Mouse (Mus musculus) ES-CJ7 (cell line): Measurements from ENCODE around the gene Dedd2.
"Not testable (repeated sequence)": the region's sequence is repeated elsewhere in the genome, so short reads cannot be mapped to it uniquely, and the experiment has no call there.

Experiments used
- DNase-seq: peaks from one replicate; pipeline ENCODE4 v3.0.0; 2011; ENCODE audit warnings: low read depth, low spot score

The Dedd2 gene

GRCm38 (mm10) chr7:25220457-25221101 is at the start of gene Dedd2:
Gene Dedd2, minus strand, starts transcription at chr7:25220615.
- DNase-seq = peak; percentile 57

- no peak for DNase-seq
Measured at GRCm38 (mm10) chr7:25269545-25270271, 49.3 kb upstream of the Dedd2 start.

GRCm38 (mm10) chr7:25269029-25269428 is 48.6 kb upstream of the Dedd2 start:
- DNase-seq = no peak

GRCm38 (mm10) chr7:25268588-25268987 is 48.2 kb upstream of the Dedd2 start:
- no peak for DNase-seq

- DNase-seq = peak; percentile 100
Measured at GRCm38 (mm10) chr7:25267751-25268463, 47.5 kb upstream of the Dedd2 start.

GRCm38 (mm10) chr7:25267301-25267750 is 46.9 kb upstream of the Dedd2 start, which contains the start of gene Cic:
Gene Cic, plus strand, starts transcription at chr7:25267704.
- peak; percentile 100 for DNase-seq

- no peak for DNase-seq
Measured at GRCm38 (mm10) chr7:25266180-25266962, 46.0 kb upstream of the Dedd2 start.

- not testable (repeated sequence) for DNase-seq
Measured at GRCm38 (mm10) chr7:25265743-25266142, 45.3 kb upstream of the Dedd2 start.

- DNase-seq = peak; percentile 96
Measured at GRCm38 (mm10) chr7:25263968-25264870, 43.8 kb upstream of the Dedd2 start.

GRCm38 (mm10) chr7:25261896-25262295 is 41.5 kb upstream of the Dedd2 start:
- DNase-seq = no peak

- DNase-seq = no peak
Measured at GRCm38 (mm10) chr7:25251822-25252221, 31.4 kb upstream of the Dedd2 start.

- peak; percentile 90 for DNase-seq
Measured at GRCm38 (mm10) chr7:25251071-25251791, 30.8 kb upstream of the Dedd2 start.

GRCm38 (mm10) chr7:25250141-25250972 is 29.9 kb upstream of the Dedd2 start, which contains the start of gene Erf:
Gene Erf, minus strand, starts transcription at chr7:25250761.
- peak; percentile 95 for DNase-seq

GRCm38 (mm10) chr7:25249314-25250140 is 29.1 kb upstream of the Dedd2 start:
- DNase-seq = peak; percentile 86

- DNase-seq = no peak
Measured at GRCm38 (mm10) chr7:25248846-25249313, 28.5 kb upstream of the Dedd2 start.

- DNase-seq = peak; percentile 50
Measured at GRCm38 (mm10) chr7:25248018-25248647, 27.7 kb upstream of the Dedd2 start.

- DNase-seq = no peak
Measured at GRCm38 (mm10) chr7:25247498-25247897, 27.1 kb upstream of the Dedd2 start.
